Mouse (Mus musculus): ENCODE data around the gene Cfl2. TPM values are rescaled to one million over a fixed set of nuclear protein-coding genes. Genes with fewer than 3 reads are reported as not detected.
A peak's percentile ranks its signal among the peaks of the same experiment; 100 is the strongest.
"Not testable (repeated sequence)": the region's sequence is repeated elsewhere in the genome, so short reads cannot be mapped to it uniquely, and the experiment has no call there.

Gene Cfl2
- 127 and 132 TPM in 2 replicates for polyA plus RNA-seq (2015; fragmentation: Nextera tagmentation; extraction: Ambion mirVana)

GRCm38 (mm10) chr12:54862606-54863535 is at the start of gene Cfl2:
Gene Cfl2, minus strand, starts transcription at chr12:54862877.
- peak within 1 kb of the TSS; percentile 100 for H3K9ac ChIP-seq (ENCODE audit: low read length)
- H3K9me3 ChIP-seq (ENCODE audit: control insufficient read depth, low read length) = no peaks in the 10 kb centered on the region
- TF ChIP-seq CTCF (IDR thresholded peaks at IDR 0.05; ENCODE audit: low read depth) (peak; percentile 39), EP300 (optimal IDR thresholded peaks at IDR 0.05) (no peak)
- peak within 1 kb of the TSS; percentile 99 for H3K27ac ChIP-seq (replicated peaks)
- no peaks in the 10 kb centered on the region for H3K4me1 ChIP-seq (replicated peaks; ENCODE audit: control insufficient read depth, insufficient read depth)
- DNase-seq (ENCODE audit: low spot score) = peak; percentile 87
- peak within 1 kb of the TSS; percentile 63 for H3K4me2 ChIP-seq (replicated peaks; ENCODE audit: low read depth)
- ATAC-seq (ENCODE audit: low FRiP score, low TSS enrichment) = peak; percentile 91
- no peaks in the 10 kb centered on the region for H3K27me3 ChIP-seq (ENCODE audit: control insufficient read depth, insufficient read depth, low read length)
- H3K36me3 ChIP-seq (ENCODE audit: control insufficient read depth, insufficient read depth, low read length) = 0 out of 2 replicates have a peak, but pooled peaks cover 2% of the 10 kb centered on the region
- WGBS = under 1% methylated on average over 64 of the region's 82 CpGs
- H3K4me3 ChIP-seq (ENCODE audit: low read depth, low read length) = peak within 1 kb of the TSS; percentile 100

GRCm38 (mm10) chr12:54910387-54910786 is 47.7 kb upstream of the Cfl2 start:
- H3K4me1 ChIP-seq (replicated peaks; ENCODE audit: control insufficient read depth, insufficient read depth) = no peaks in the 10 kb centered on the region
- no peaks in the 10 kb centered on the region for H3K27me3 ChIP-seq (ENCODE audit: control insufficient read depth, insufficient read depth, low read length)
- no peak overlapping the region for H3K4me3 ChIP-seq (ENCODE audit: low read depth, low read length)
- no peak overlapping the region for H3K9ac ChIP-seq (ENCODE audit: low read length)
- DNase-seq (ENCODE audit: low spot score) (no peak), ATAC-seq (ENCODE audit: low FRiP score, low TSS enrichment) (no peak)
- H3K36me3 ChIP-seq (ENCODE audit: control insufficient read depth, insufficient read depth, low read length) = peaks cover 17% of the 10 kb centered on the region
- H3K4me2 ChIP-seq (replicated peaks; ENCODE audit: low read depth) = no peak overlapping the region
- no peak overlapping the region for H3K27ac ChIP-seq (replicated peaks)
- 77% methylated on average over 3 of the region's 3 CpGs for WGBS
- no peak for TF ChIP-seq CTCF (IDR thresholded peaks at IDR 0.05; ENCODE audit: low read depth)
- no peak for TF ChIP-seq EP300 (optimal IDR thresholded peaks at IDR 0.05)
- H3K9me3 ChIP-seq (ENCODE audit: control insufficient read depth, low read length) = no peaks in the 10 kb centered on the region

DNA sequence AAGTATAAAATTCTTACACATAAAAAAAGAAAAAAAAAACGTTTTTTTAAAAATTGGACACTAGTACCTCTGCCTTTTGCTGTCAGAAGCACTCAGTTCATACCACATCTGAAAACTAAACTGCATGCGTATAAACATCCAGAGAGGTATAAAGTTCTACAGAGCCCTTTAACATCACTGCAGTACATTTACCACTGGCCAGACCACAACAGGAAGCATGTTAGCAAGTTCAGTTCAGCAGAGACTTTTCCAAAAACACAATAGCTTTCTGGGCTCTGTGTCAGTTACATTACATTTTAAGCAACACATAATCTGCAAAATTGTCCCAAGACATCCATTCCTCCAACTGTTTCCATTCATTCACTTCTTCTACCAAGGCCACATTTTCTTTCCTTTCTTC is 29.9 kb upstream of the Cfl2 start:
- not testable (repeated sequence) for H3K4me2 ChIP-seq (replicated peaks; ENCODE audit: low read depth); H3K27ac ChIP-seq (replicated peaks); H3K4me3 ChIP-seq (ENCODE audit: low read depth, low read length); ATAC-seq (ENCODE audit: low FRiP score, low TSS enrichment); H3K36me3 ChIP-seq (ENCODE audit: control insufficient read depth, insufficient read depth, low read length); DNase-seq (ENCODE audit: low spot score); H3K4me1 ChIP-seq (replicated peaks; ENCODE audit: control insufficient read depth, insufficient read depth); H3K9me3 ChIP-seq (ENCODE audit: control insufficient read depth, low read length); H3K9ac ChIP-seq (ENCODE audit: low read length); H3K27me3 ChIP-seq (ENCODE audit: control insufficient read depth, insufficient read depth, low read length)
- WGBS = 39% methylated on average over 1 of the region's 2 CpGs

GRCm38 (mm10) chr12:54890426-54890825 is 27.7 kb upstream of the Cfl2 start:
- H3K4me1 ChIP-seq (replicated peaks; ENCODE audit: control insufficient read depth, insufficient read depth) = no peaks in the 10 kb centered on the region
- H3K9ac ChIP-seq (ENCODE audit: low read length) = no peak overlapping the region
- H3K4me2 ChIP-seq (replicated peaks; ENCODE audit: low read depth) = no peak overlapping the region
- no peaks in the 10 kb centered on the region for H3K27me3 ChIP-seq (ENCODE audit: control insufficient read depth, insufficient read depth, low read length)
- H3K36me3 ChIP-seq (ENCODE audit: control insufficient read depth, insufficient read depth, low read length) = no peaks in the 10 kb centered on the region
- DNase-seq (ENCODE audit: low spot score) (no peak), ATAC-seq (ENCODE audit: low FRiP score, low TSS enrichment) (no peak)
- no peaks in the 10 kb centered on the region for H3K9me3 ChIP-seq (ENCODE audit: control insufficient read depth, low read length)
- TF ChIP-seq EP300 (optimal IDR thresholded peaks at IDR 0.05) (no peak), CTCF (IDR thresholded peaks at IDR 0.05; ENCODE audit: low read depth) (peak; percentile 28)
- H3K4me3 ChIP-seq (ENCODE audit: low read depth, low read length) = no peak overlapping the region
- H3K27ac ChIP-seq (replicated peaks) = no peak overlapping the region
- WGBS = 91% methylated on average over 2 of the region's 2 CpGs

- Histone ChIP-seq H3K4me3 (ENCODE audit: low read depth, low read length) (no peak overlapping the region), H3K9ac (ENCODE audit: low read length) (no peak overlapping the region), H3K4me1 (replicated peaks; ENCODE audit: control insufficient read depth, insufficient read depth) (no peaks in the 10 kb centered on the region), H3K9me3 (ENCODE audit: control insufficient read depth, low read length) (no peaks in the 10 kb centered on the region), H3K36me3 (ENCODE audit: control insufficient read depth, insufficient read depth, low read length) (no peaks in the 10 kb centered on the region), H3K4me2 (replicated peaks; ENCODE audit: low read depth) (no peak overlapping the region), H3K27me3 (ENCODE audit: control insufficient read depth, insufficient read depth, low read length) (no peaks in the 10 kb centered on the region), H3K27ac (replicated peaks) (no peak overlapping the region)
- ATAC-seq (ENCODE audit: low FRiP score, low TSS enrichment) (no peak), DNase-seq (ENCODE audit: low spot score) (no peak)
- TF ChIP-seq EP300 (optimal IDR thresholded peaks at IDR 0.05) (no peak), CTCF (IDR thresholded peaks at IDR 0.05; ENCODE audit: low read depth) (no peak)
- WGBS = 69% methylated on average over 4 of the region's 4 CpGs
Observed at GRCm38 (mm10) chr12:54887580-54888127, 25.0 kb upstream of the Cfl2 start.

- no peaks in the 10 kb centered on the region for H3K9me3 ChIP-seq (ENCODE audit: control insufficient read depth, low read length)
- peak; percentile 75 for DNase-seq (ENCODE audit: low spot score)
- WGBS = 7% methylated on average over 6 of the region's 6 CpGs
- ATAC-seq (ENCODE audit: low FRiP score, low TSS enrichment) = no peak
- no peak overlapping the region for H3K27ac ChIP-seq (replicated peaks)
- H3K27me3 ChIP-seq (ENCODE audit: control insufficient read depth, insufficient read depth, low read length) = no peaks in the 10 kb centered on the region
- H3K4me1 ChIP-seq (replicated peaks; ENCODE audit: control insufficient read depth, insufficient read depth) = no peaks in the 10 kb centered on the region
- H3K4me3 ChIP-seq (ENCODE audit: low read depth, low read length) = no peak overlapping the region
- TF ChIP-seq CTCF (IDR thresholded peaks at IDR 0.05; ENCODE audit: low read depth) (peak; percentile 82), EP300 (optimal IDR thresholded peaks at IDR 0.05) (no peak)
- no peaks in the 10 kb centered on the region for H3K36me3 ChIP-seq (ENCODE audit: control insufficient read depth, insufficient read depth, low read length)
- no peak overlapping the region for H3K9ac ChIP-seq (ENCODE audit: low read length)
- no peak overlapping the region for H3K4me2 ChIP-seq (replicated peaks; ENCODE audit: low read depth)
Observed at GRCm38 (mm10) chr12:54879630-54880029, 17.0 kb upstream of the Cfl2 start.

Measured in stomach, postnatal 0 days (tissue).